Mouse (Mus musculus) A20 (cell line): ENCODE results near the gene Kcnn3.

Experiments used
- DNase-seq: peaks from one replicate; pipeline ENCODE4 v3.0.0-alpha.2; 2011; ENCODE audit warnings: low read depth, low spot score

The Kcnn3 gene

DNA sequence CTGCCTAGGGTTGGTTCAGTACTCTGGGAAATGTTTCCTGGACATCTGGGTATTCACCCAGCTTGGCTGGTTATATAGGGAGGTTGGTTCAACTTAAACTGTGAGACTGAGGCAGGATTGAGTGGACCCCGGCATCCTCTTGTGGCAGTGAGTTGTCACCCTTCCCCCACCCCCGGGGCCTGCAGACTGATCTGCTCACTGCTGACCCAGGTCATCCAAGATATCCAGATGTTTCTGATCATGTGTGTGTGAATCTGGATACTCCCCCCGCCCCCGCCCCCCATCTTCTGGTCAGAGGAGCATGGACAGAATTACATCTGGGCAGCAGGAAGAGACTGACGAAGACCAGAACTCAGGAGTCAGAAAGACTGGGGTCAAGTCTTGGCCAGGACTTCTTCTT lies 45.4 kb downstream of the Kcnn3 start:
- no peak for DNase-seq

GRCm38 (mm10) chr3:89569058-89569457 lies 49.1 kb downstream of the Kcnn3 start:
- no peak for DNase-seq

DNA sequence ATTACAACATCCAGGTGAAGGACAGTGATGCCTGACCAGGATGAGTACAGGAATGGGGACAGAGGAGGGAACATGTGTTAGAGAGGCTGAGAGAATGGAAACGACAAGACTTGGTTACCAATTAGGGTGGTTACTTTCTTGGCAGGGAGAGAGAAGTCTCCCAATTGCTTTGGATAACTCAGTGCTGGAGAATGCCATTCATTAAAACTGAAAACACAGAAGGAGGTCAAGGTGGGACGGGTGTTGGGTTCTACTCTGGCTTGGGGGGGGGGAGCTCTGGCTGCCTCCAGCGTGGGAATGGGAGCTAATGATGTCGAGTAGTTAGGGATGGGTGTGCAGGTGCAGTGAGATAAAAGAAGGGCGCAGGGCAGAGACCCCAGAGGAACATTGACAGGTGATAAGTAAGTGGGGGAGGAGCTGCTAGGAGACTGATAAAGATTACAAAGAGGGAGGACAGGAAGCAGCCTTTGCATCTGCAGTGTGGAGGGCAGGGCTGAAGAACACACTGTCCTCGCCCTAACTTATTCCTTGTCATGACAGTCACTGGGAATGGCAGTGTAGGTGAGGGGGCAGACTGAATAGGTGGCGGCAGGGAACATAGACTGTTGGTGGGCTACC lies 49.9 kb downstream of the Kcnn3 start:
- no peak for DNase-seq

- no peak for DNase-seq
Observed at GRCm38 (mm10) chr3:89570362-89570761, 50.4 kb downstream of the Kcnn3 start.

GRCm38 (mm10) chr3:89574260-89574659 lies 54.3 kb downstream of the Kcnn3 start:
- peak; percentile 36 for DNase-seq

GRCm38 (mm10) chr3:89576381-89576780 lies 56.4 kb downstream of the Kcnn3 start:
- DNase-seq = no peak

DNA sequence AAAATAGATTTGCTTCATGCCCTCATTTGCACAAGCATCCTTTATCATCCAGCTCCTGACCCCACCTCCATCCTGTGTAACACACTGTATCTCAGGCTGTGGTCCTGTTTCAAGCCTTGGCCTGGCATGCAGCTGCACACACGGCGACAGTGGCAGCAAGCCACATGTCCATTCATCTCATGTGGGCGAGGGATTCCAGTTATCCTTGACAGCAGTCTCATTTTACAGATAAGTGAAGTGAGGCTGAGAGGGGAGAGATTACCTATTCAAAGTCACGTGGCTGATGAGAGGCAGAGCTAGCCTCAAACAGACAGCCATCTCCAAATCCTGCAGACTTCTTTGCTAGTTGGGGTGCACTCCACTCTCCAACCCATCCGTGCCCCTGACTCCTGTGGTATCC lies 57.2 kb downstream of the Kcnn3 start:
- DNase-seq = no peak

GRCm38 (mm10) chr3:89578083-89578482 lies 58.1 kb downstream of the Kcnn3 start:
- DNase-seq = no peak

DNA sequence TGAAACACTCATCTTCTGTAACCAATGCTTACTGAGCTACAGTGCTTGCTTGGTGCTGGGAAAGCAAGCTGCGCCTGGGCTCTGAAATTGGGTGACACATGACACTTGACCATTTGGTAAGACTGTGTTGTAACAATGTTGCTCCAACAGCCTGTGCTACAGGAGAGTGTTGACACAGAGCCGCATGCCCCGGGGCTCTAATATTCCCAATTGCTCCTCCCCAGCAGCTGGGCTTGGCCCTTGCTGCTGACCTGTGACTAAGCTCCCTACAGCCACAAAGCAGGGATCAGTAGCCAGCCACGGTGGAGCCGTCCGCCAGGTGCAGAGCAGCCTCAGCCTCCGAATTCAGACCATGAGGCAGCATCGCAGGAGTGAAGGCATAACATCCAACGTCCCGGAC lies 58.8 kb downstream of the Kcnn3 start:
- no peak for DNase-seq

GRCm38 (mm10) chr3:89584254-89584653 lies 64.3 kb downstream of the Kcnn3 start:
- no peak for DNase-seq

- DNase-seq = no peak
Observed at GRCm38 (mm10) chr3:89588436-89588835, 68.5 kb downstream of the Kcnn3 start.

- DNase-seq = no peak
Observed at GRCm38 (mm10) chr3:89589321-89589720, 69.4 kb downstream of the Kcnn3 start.

- DNase-seq = no peak
Observed at GRCm38 (mm10) chr3:89590386-89590785, 70.4 kb downstream of the Kcnn3 start.

- DNase-seq = no peak
Observed at GRCm38 (mm10) chr3:89591461-89591860, 71.5 kb downstream of the Kcnn3 start.

GRCm38 (mm10) chr3:89592809-89593208 lies 72.8 kb downstream of the Kcnn3 start:
- no peak for DNase-seq

GRCm38 (mm10) chr3:89593524-89593923 lies 73.6 kb downstream of the Kcnn3 start:
- DNase-seq = no peak

DNA sequence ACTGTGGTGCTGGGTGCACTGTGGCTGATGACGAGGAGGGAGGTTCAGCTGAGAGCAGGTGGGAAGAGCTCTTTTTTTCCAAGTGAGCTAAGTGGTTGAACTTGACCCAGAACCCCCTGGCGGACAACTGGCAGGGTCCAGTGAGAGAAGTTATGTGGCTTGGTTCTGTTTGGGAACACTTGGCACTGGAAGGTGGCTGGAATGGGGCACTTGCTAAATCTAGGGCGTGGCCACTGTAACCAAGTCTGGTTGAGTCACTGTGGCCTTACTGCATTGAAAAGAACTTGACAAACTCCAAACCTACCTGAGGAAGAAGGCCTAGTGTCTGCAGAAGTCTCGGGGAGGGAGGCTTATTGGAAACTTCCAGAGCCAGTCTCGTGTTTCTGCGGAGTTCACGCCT lies 78.4 kb downstream of the Kcnn3 start:
- no peak for DNase-seq

- DNase-seq = no peak
Observed at GRCm38 (mm10) chr3:89598967-89599366, 79.0 kb downstream of the Kcnn3 start.

- DNase-seq = peak; percentile 8
Observed at GRCm38 (mm10) chr3:89601060-89601459, 81.1 kb downstream of the Kcnn3 start.

GRCm38 (mm10) chr3:89603300-89603699 lies 83.3 kb downstream of the Kcnn3 start:
- no peak for DNase-seq

GRCm38 (mm10) chr3:89605235-89605634 lies 85.3 kb downstream of the Kcnn3 start:
- DNase-seq = no peak

- DNase-seq = no peak
Observed at GRCm38 (mm10) chr3:89607327-89607726, 87.4 kb downstream of the Kcnn3 start.

DNA sequence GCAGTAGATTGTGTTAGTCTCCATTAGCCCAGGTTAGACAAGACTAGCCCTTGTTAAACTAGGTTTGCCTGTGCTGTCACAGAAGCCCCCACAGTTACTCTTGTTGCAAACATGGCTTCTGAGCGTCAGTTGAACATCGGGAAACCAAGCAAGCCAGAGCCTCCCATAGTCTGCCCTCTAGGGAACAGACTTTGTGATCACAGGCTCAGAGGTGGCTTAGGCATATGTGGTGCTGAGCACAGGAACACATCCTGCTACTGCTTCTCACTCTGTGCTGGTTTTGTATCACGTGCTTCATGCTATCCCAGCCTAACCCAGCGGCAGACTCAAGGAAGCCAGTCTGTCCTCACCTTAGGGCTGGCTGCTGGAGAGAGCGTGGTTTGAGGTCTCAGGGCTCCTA lies 92.1 kb downstream of the Kcnn3 start:
- DNase-seq = no peak
